Mouse (Mus musculus) ovary, postnatal 14 days (tissue): ENCODE results near the gene Il6st.

Source experiments
- DNase-seq: peaks from one replicate; pipeline ENCODE4 v3.0.0; 2022; ENCODE audit warnings: low spot score

The Il6st gene

GRCm38 (mm10) chr13:112442867-112443529 is 20.9 kb upstream of the Il6st start:
- DNase-seq: no peak

- DNase-seq: no peak
Observed at GRCm38 (mm10) chr13:112447108-112447665, 16.7 kb upstream of the Il6st start.

- no peak for DNase-seq
Observed at GRCm38 (mm10) chr13:112450210-112450609, 13.7 kb upstream of the Il6st start.

- no peak for DNase-seq
Observed at GRCm38 (mm10) chr13:112457366-112457765, 6.5 kb upstream of the Il6st start.

GRCm38 (mm10) chr13:112458016-112458415 is 5.9 kb upstream of the Il6st start:
- DNase-seq: no peak

- DNase-seq: no peak
Observed at GRCm38 (mm10) chr13:112458435-112459018, 5.3 kb upstream of the Il6st start.

GRCm38 (mm10) chr13:112459956-112460355 is 3.9 kb upstream of the Il6st start:
- no peak for DNase-seq

- no peak for DNase-seq
Observed at GRCm38 (mm10) chr13:112462411-112462987, 1.4 kb upstream of the Il6st start.

GRCm38 (mm10) chr13:112463337-112463802 is 500 bp upstream of the Il6st start:
- DNase-seq: no peak

GRCm38 (mm10) chr13:112464626-112465287 is 887 bp downstream of the Il6st start:
- no peak for DNase-seq

GRCm38 (mm10) chr13:112465585-112465984 is 1.7 kb downstream of the Il6st start:
- DNase-seq: no peak

- DNase-seq: no peak
Observed at GRCm38 (mm10) chr13:112466136-112466945, 2.5 kb downstream of the Il6st start.

- DNase-seq: no peak
Observed at GRCm38 (mm10) chr13:112466946-112467255, 3.0 kb downstream of the Il6st start.

GRCm38 (mm10) chr13:112467384-112467783 is 3.5 kb downstream of the Il6st start:
- no peak for DNase-seq

- DNase-seq: no peak
Observed at GRCm38 (mm10) chr13:112469491-112469890, 5.6 kb downstream of the Il6st start.

GRCm38 (mm10) chr13:112471201-112471600 is 7.3 kb downstream of the Il6st start:
- no peak for DNase-seq

GRCm38 (mm10) chr13:112472401-112473023 is 8.6 kb downstream of the Il6st start:
- no peak for DNase-seq

GRCm38 (mm10) chr13:112473757-112474755 is 10.2 kb downstream of the Il6st start:
- no peak for DNase-seq

- no peak for DNase-seq
Observed at GRCm38 (mm10) chr13:112479032-112479431, 15.2 kb downstream of the Il6st start.

GRCm38 (mm10) chr13:112479926-112480325 is 16.1 kb downstream of the Il6st start:
- no peak for DNase-seq
